ENCODE assay signal across 13 mouse cellular contexts in genomic region chr5:114541656-114542445, GRCm38 (mm10). TPM values are rescaled to one million over a fixed set of nuclear protein-coding genes. Genes with fewer than 3 reads are reported as not detected.
A peak's percentile ranks its signal among the peaks of the same experiment; 100 is the strongest.
DNase-seq lines count a peak whose midpoint lies in the region; ATAC-seq and TF ChIP-seq lines count a peak whose summit lies in the region.
"Had no signal": no experiment of that assay in that cellular context is flagged by ENCODE, and none has a peak within 500 bp of the region (broad histone marks: within the 10 kb centered on the region; RNA-seq: fewer than 3 reads in every experiment).

No protein-coding gene starts in this region.

- peak; percentile 34 for DNase-seq in midbrain, embryonic 10.5 days (ENCODE audit: low spot score)
- DNase-seq in embryo, embryonic 10.5 days (ENCODE audit: low spot score), result peak; percentile 65
- peak; percentile 7 for DNase-seq in limb, embryonic 14.5 days (ENCODE audit: low spot score)
- DNase-seq in natural killer cell, adult 2 months (ENCODE audit: low spot score in 2 of 2), result no peak
- DNase-seq in adrenal gland, postnatal 25 days, result no peak
- DNase-seq: layer of hippocampus, postnatal 36 days; liver, embryonic 13.5 days had no signal

- peaks cover 57% of the 10 kb centered on the region for H3K4me1 ChIP-seq in midbrain, embryonic 10.5 days
- peaks cover 35% of the 10 kb centered on the region for H3K4me1 ChIP-seq in midbrain, embryonic 13.5 days (replicated peaks)
- peaks cover 30% of the 10 kb centered on the region for H3K4me1 ChIP-seq in heart, embryonic 13.5 days
- H3K4me1 ChIP-seq in limb, embryonic 14.5 days (ENCODE audit: control insufficient read depth, insufficient read depth, low read length), result peaks cover 29% of the 10 kb centered on the region
- H3K4me1 ChIP-seq: liver, embryonic 13.5 days had no signal

- no peak overlapping the region for H3K4me2 ChIP-seq in midbrain, embryonic 13.5 days (replicated peaks)
- H3K4me2 ChIP-seq in heart, embryonic 13.5 days, result peak overlapping the region; percentile 35
- H3K4me2 ChIP-seq in limb, embryonic 14.5 days (replicated peaks; ENCODE audit: low read depth, low read length, severe bottlenecking), result peak overlapping the region; percentile 23; the same call in 1 of the 2 replicates
- H3K4me2 ChIP-seq: forebrain, embryonic 13.5 days; liver, embryonic 13.5 days; neural tube, embryonic 13.5 days had no signal

- H3K27ac ChIP-seq in midbrain, embryonic 10.5 days (replicated peaks), result peak overlapping the region; percentile 28; the same call in 1 of the 2 replicates
- no peak overlapping the region for H3K27ac ChIP-seq in midbrain, embryonic 13.5 days
- H3K27ac ChIP-seq in heart, embryonic 13.5 days (replicated peaks), result peak overlapping the region; percentile 17; the same call in 1 of the 2 replicates
- H3K27ac ChIP-seq in limb, embryonic 14.5 days (replicated peaks; ENCODE audit: low read depth, low read length), result peak overlapping the region; percentile 48; the same call in 1 of the 2 replicates
- H3K27ac ChIP-seq: forebrain, embryonic 13.5 days; kidney, postnatal 0 days; liver, embryonic 13.5 days; neural tube, embryonic 13.5 days had no signal

- no peak overlapping the region for H3K4me3 ChIP-seq in midbrain, embryonic 10.5 days
- H3K4me3 ChIP-seq in midbrain, embryonic 13.5 days (replicated peaks), result no peak overlapping the region
- no peak overlapping the region for H3K4me3 ChIP-seq in heart, embryonic 13.5 days
- no peak overlapping the region for H3K4me3 ChIP-seq in limb, embryonic 14.5 days (replicated peaks; ENCODE audit: low read length)
- H3K4me3 ChIP-seq: forebrain, embryonic 13.5 days; liver, embryonic 13.5 days; neural tube, embryonic 13.5 days had no signal

- TF ChIP-seq POLR2A in limb, embryonic 14.5 days (IDR thresholded peaks at IDR 0.05; ENCODE audit: borderline replicate concordance, extremely low read depth, insufficient read depth, insufficient read length), result no peak

- H3K36me3 ChIP-seq in midbrain, embryonic 10.5 days, result no peaks in the 10 kb centered on the region
- no peaks in the 10 kb centered on the region for H3K36me3 ChIP-seq in midbrain, embryonic 13.5 days
- no peaks in the 10 kb centered on the region for H3K36me3 ChIP-seq in heart, embryonic 13.5 days
- no peaks in the 10 kb centered on the region for H3K36me3 ChIP-seq in limb, embryonic 14.5 days (ENCODE audit: control insufficient read depth, insufficient read depth, low read length)
- H3K36me3 ChIP-seq: G1E; liver, embryonic 13.5 days; neural tube, embryonic 13.5 days had no signal

- 38% methylated on average over 15 of the region's 15 CpGs for WGBS in midbrain, embryonic 10.5 days
- WGBS in midbrain, embryonic 13.5 days, result 34% methylated on average over 15 of the region's 15 CpGs
- WGBS in heart, embryonic 13.5 days, result 36% methylated on average over 15 of the region's 15 CpGs
- 23% methylated on average over 15 of the region's 15 CpGs for WGBS in limb, embryonic 14.5 days

- peaks cover 48% of the 10 kb centered on the region for H3K27me3 ChIP-seq in midbrain, embryonic 10.5 days (ENCODE audit: low read depth, poor library complexity, severe bottlenecking)
- peaks cover 21% of the 10 kb centered on the region for H3K27me3 ChIP-seq in midbrain, embryonic 13.5 days
- H3K27me3 ChIP-seq in heart, embryonic 13.5 days (replicated peaks), result peaks cover 32% of the 10 kb centered on the region
- H3K27me3 ChIP-seq in limb, embryonic 14.5 days (ENCODE audit: control insufficient read depth, insufficient read depth, low read length), result 0 out of 2 replicates have a peak, but pooled peaks cover 11% of the 10 kb centered on the region

- H3K9ac ChIP-seq in midbrain, embryonic 13.5 days (replicated peaks), result no peak overlapping the region
- no peak overlapping the region for H3K9ac ChIP-seq in heart, embryonic 13.5 days
- no peak overlapping the region for H3K9ac ChIP-seq in limb, embryonic 14.5 days (ENCODE audit: low read depth, low read length, severe bottlenecking)
- H3K9ac ChIP-seq: forebrain, embryonic 13.5 days; liver, embryonic 13.5 days; neural tube, embryonic 13.5 days had no signal

- no peak for ATAC-seq in midbrain, embryonic 13.5 days
- ATAC-seq in heart, embryonic 13.5 days (ENCODE audit: extremely low read depth, insufficient number of reproducible peaks, low FRiP score, low TSS enrichment), result no peak
- peak; percentile 51; the same call in 1 of the 2 replicates for ATAC-seq in limb, embryonic 14.5 days (ENCODE audit: low FRiP score, low read depth)
- ATAC-seq: forebrain, embryonic 13.5 days had no signal

- peaks cover 7% of the 10 kb centered on the region for H3K9me3 ChIP-seq in midbrain, embryonic 10.5 days (replicated peaks)
- H3K9me3 ChIP-seq in midbrain, embryonic 13.5 days, result no peaks in the 10 kb centered on the region
- H3K9me3 ChIP-seq in heart, embryonic 13.5 days, result peaks cover 9% of the 10 kb centered on the region
- H3K9me3 ChIP-seq in limb, embryonic 14.5 days (ENCODE audit: control insufficient read depth, low read length), result no peaks in the 10 kb centered on the region
- H3K9me3 ChIP-seq: neural tube, embryonic 13.5 days had no signal

RNA-seq across cellular contexts. Expression of gene Fam222a, which starts 26.0 kb away (rescaled TPM):
- polyA plus RNA-seq in midbrain, embryonic 10.5 days (2016; fragmentation: Nextera tagmentation; extraction: Ambion mirVana), result 4.0 and 5.1 TPM in 2 replicates
- polyA plus RNA-seq in midbrain, embryonic 13.5 days (2015; fragmentation: Nextera tagmentation; extraction: Ambion mirVana), result 5.1 and 6.1 TPM in 2 replicates
- polyA plus RNA-seq in heart, embryonic 13.5 days (2015; fragmentation: Nextera tagmentation; extraction: Ambion mirVana), result 0.59 and 0.79 TPM in 2 replicates
- polyA plus RNA-seq in limb, embryonic 14.5 days (2012; rRNA removed), result 1.5 and 2.2 TPM in 2 replicates
- 0.86 and 1.1 TPM in 2 replicates for polyA plus RNA-seq in limb, embryonic 14.5 days (2014; fragmentation: Nextera tagmentation; extraction: Ambion mirVana)
- total RNA-seq in adrenal gland, postnatal 25 days (2021), result 26.9 and 39.8 TPM in 2 replicates

Comparison
In these comparisons a context has a peak if more than half of its experiments do, and no peak if none do; other contexts are left out.
1. DNase-seq: peak in midbrain, embryonic 10.5 days (single experiment), embryo, embryonic 10.5 days (single experiment) and limb, embryonic 14.5 days (single experiment); none in natural killer cell, adult 2 months (0 of 2) and adrenal gland, postnatal 25 days (single experiment).